Mouse (Mus musculus) heart, postnatal 36 days (tissue): Measurements from ENCODE around the gene Eps15l1. TPM values are rescaled to one million over a fixed set of nuclear protein-coding genes. Genes with fewer than 3 reads are reported as not detected.
A peak's percentile ranks its signal among the peaks of the same experiment; 100 is the strongest.

ENCODE experiments used
- DNase-seq, 2 experiments: peaks; one replicate each; pipeline ENCODE4 v3.0.0; 2021 to 2022
- intact Hi-C: fragments of 180-260 bp; cut with DNase I; formaldehyde crosslinking; loops from one replicate; pipeline ENCODE4 v1.15.1; 2025
- total RNA-seq, 2 experiments: library from RNA; stranded (reverse); gene quantifications; 2 replicates each; pipeline ENCODE4 v1.2.3; 2021

Eps15l1 gene
- 10 to 100 TPM; 41.5 to 43.0 TPM for total RNA-seq

- DNase-seq, result peak; percentile 98 to 99
- intact Hi-C loops, result loop anchor here (2.0 to 5.0 kb wide), 3 partner anchors 17 to 126 kb away; partner anchors contain the start of genes Med26 and Slc35e1
Measured at GRCm38 (mm10) chr8:72421362-72422335, at the start of gene Eps15l1. Gene Eps15l1 (minus strand): TSS chr8:72421460.

- intact Hi-C loops, result loop anchor here (5.0 kb wide), 1 partner anchor 228 kb away; the partner anchor contains the start of gene Ap1m1
- DNase-seq, result no peak
Measured at GRCm38 (mm10) chr8:72470684-72471083, 49.4 kb upstream of the Eps15l1 start.

- intact Hi-C loops, result loop anchor here (5.0 kb wide), 1 partner anchor 228 kb away; the partner anchor contains the start of gene Ap1m1
- no peak for DNase-seq
Measured at GRCm38 (mm10) chr8:72469984-72470383, 48.7 kb upstream of the Eps15l1 start.

- intact Hi-C loops, result no loop called here
- no peak for DNase-seq
Measured at GRCm38 (mm10) chr8:72469243-72469642, 48.0 kb upstream of the Eps15l1 start.

GRCm38 (mm10) chr8:72464211-72464610, 43.0 kb upstream of the Eps15l1 start:
- no peak for DNase-seq
- intact Hi-C loops, result no loop called here

- intact Hi-C loops, result no loop called here
- no peak for DNase-seq
Measured at GRCm38 (mm10) chr8:72459881-72460533, 38.7 kb upstream of the Eps15l1 start.

GRCm38 (mm10) chr8:72458457-72458856, 37.2 kb upstream of the Eps15l1 start:
- DNase-seq, result no peak

GRCm38 (mm10) chr8:72457806-72458205, 36.5 kb upstream of the Eps15l1 start:
- DNase-seq, result no peak
- intact Hi-C loops, result no loop called here

More at GRCm38 (mm10) chr8:72458457-72458856, 37.2 kb upstream of the Eps15l1 start:
- intact Hi-C loops, result no loop called here

GRCm38 (mm10) chr8:72455317-72455716, 34.1 kb upstream of the Eps15l1 start:
- intact Hi-C loops, result no loop called here
- no peak for DNase-seq

- no peak for DNase-seq
- intact Hi-C loops, result no loop called here
Measured at GRCm38 (mm10) chr8:72453904-72454303, 32.6 kb upstream of the Eps15l1 start.

GRCm38 (mm10) chr8:72451516-72451915, 30.3 kb upstream of the Eps15l1 start:
- intact Hi-C loops, result no loop called here
- no peak for DNase-seq

- intact Hi-C loops, result no loop called here
- no peak for DNase-seq
Measured at GRCm38 (mm10) chr8:72445071-72445470, 23.8 kb upstream of the Eps15l1 start.

- intact Hi-C loops, result no loop called here
- DNase-seq, result no peak
Measured at GRCm38 (mm10) chr8:72443994-72444350, 22.7 kb upstream of the Eps15l1 start.

GRCm38 (mm10) chr8:72443338-72443993, 22.2 kb upstream of the Eps15l1 start, which contains the start of the genes Calr3 and 1700030K09Rik:
Gene Calr3 (minus strand): TSS chr8:72443870.
Gene 1700030K09Rik (plus strand): TSS chr8:72443880.
- intact Hi-C loops, result no loop called here
- peak; percentile 95 to 97 for DNase-seq

- no peak for DNase-seq
Measured at GRCm38 (mm10) chr8:72438248-72439015, 17.2 kb upstream of the Eps15l1 start.

GRCm38 (mm10) chr8:72434952-72435351, 13.7 kb upstream of the Eps15l1 start:
- peak; percentile 73 to 75 for DNase-seq
- intact Hi-C loops, result no loop called here

More at GRCm38 (mm10) chr8:72438248-72439015, 17.2 kb upstream of the Eps15l1 start:
- intact Hi-C loops, result loop anchor here (2.0 kb wide), 1 partner anchor 16 kb away; no protein-coding TSS in a partner anchor

GRCm38 (mm10) chr8:72429676-72430075, 8.4 kb upstream of the Eps15l1 start:
- peak in 1 of 2 experiments; percentile 28 for DNase-seq
- intact Hi-C loops, result no loop called here

GRCm38 (mm10) chr8:72422926-72423325, 1.7 kb upstream of the Eps15l1 start:
- no peak for DNase-seq
- intact Hi-C loops, result loop anchor here (2.0 to 5.0 kb wide), 3 partner anchors 16 to 124 kb away; partner anchors contain the start of genes Med26 and Slc35e1

- intact Hi-C loops, result loop anchor here (5.0 kb wide), 2 partner anchors 72 to 127 kb away; partner anchors contain the start of genes Med26 and Slc35e1
- DNase-seq, result peak in 1 of 2 experiments; percentile 51
Measured at GRCm38 (mm10) chr8:72420571-72421361, 494 bp downstream of the Eps15l1 start.
